In the genomic region with DNA sequence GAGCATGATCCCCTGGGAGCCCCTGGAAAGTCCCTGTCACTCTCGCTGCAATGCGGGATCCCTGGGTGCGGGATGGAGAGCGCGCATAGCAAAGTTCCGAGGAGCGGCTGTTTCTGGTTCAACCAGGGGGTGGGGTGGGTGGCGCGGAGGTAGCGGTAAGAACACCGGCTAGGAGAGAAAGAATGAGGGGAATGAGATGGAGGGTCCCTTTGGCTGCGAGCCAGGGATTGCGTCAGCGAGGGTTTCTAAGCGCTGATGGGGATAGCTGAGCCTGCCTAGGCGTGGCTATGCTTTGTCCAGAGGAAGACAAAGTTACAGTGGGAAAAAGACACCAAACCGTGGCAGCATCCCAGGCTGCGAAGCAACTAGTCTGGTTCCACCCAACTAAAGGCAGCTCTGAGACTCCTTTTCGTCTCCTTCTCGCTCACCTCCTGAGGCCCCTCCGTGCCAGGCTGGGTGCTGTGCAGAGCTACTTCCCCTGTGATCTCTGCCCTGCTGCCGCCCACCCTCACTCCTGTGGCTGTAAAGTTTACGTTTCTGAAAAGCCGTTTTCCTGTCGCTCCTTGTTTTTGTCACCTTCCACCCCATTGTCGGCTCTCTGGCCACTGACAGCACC, we compare ENCODE assay signal across 9 mouse cellular contexts. TPM values are rescaled to one million over a fixed set of nuclear protein-coding genes. Genes with fewer than 3 reads are reported as not detected.
DNase-seq lines count a peak whose midpoint lies in the region; ATAC-seq and TF ChIP-seq lines count a peak whose summit lies in the region.
"Had no signal": no experiment of that assay in that cellular context is flagged by ENCODE, and none has a peak within 500 bp of the region (broad histone marks: within the 10 kb centered on the region; RNA-seq: fewer than 3 reads in every experiment).

No protein-coding gene starts in this region.

- H3K9ac ChIP-seq in embryonic facial prominence, embryonic 15.5 days: peak overlapping the region; percentile 44
- peak overlapping the region; percentile 50 for H3K9ac ChIP-seq in limb, embryonic 15.5 days

- H3K79me2 ChIP-seq in myocyte (ENCODE audit: control insufficient read depth, insufficient read depth): peaks cover 49% of the 10 kb centered on the region

- H3K27me3 ChIP-seq in E14TG2a.4 (ENCODE audit: insufficient read depth, low read length) (peaks cover 17% of the 10 kb centered on the region), myocyte (ENCODE audit: control insufficient read depth, insufficient read depth, insufficient read length) (no peaks in the 10 kb centered on the region)
- no peaks in the 10 kb centered on the region for H3K27me3 ChIP-seq in embryonic facial prominence, embryonic 15.5 days
- H3K27me3 ChIP-seq in limb, embryonic 15.5 days: no peaks in the 10 kb centered on the region

- peak overlapping the region; percentile 94 for H3K4me3 ChIP-seq in E14TG2a.4 (replicated peaks; ENCODE audit: low read length)
- peak overlapping the region; percentile 73 for H3K4me3 ChIP-seq in embryonic facial prominence, embryonic 15.5 days (replicated peaks)
- peak overlapping the region; percentile 62 for H3K4me3 ChIP-seq in limb, embryonic 15.5 days
- peak overlapping the region; percentile 96 for H3K4me3 ChIP-seq in myocyte

- TF ChIP-seq POLR2A in myocyte (IDR thresholded peaks at IDR 0.05; ENCODE audit: insufficient read length, low read depth): no peak

- H3K27ac ChIP-seq in embryonic facial prominence, embryonic 15.5 days (replicated peaks): peak overlapping the region; percentile 87
- H3K27ac ChIP-seq in limb, embryonic 15.5 days: peak overlapping the region; percentile 85

- no peaks in the 10 kb centered on the region for H3K9me3 ChIP-seq in E14TG2a.4 (ENCODE audit: low read length)
- no peaks in the 10 kb centered on the region for H3K9me3 ChIP-seq in embryonic facial prominence, embryonic 15.5 days (replicated peaks)
- no peaks in the 10 kb centered on the region for H3K9me3 ChIP-seq in limb, embryonic 15.5 days

- H3K4me1 ChIP-seq in E14TG2a.4 (replicated peaks; ENCODE audit: low read depth, low read length): peaks cover 53% of the 10 kb centered on the region
- H3K4me1 ChIP-seq in embryonic facial prominence, embryonic 15.5 days: peaks cover 13% of the 10 kb centered on the region
- H3K4me1 ChIP-seq in limb, embryonic 15.5 days: peaks cover 31% of the 10 kb centered on the region

- peak overlapping the region; percentile 30 for H3ac ChIP-seq in myocyte (ENCODE audit: control insufficient read depth, insufficient read length)

- under 1% methylated on average over 26 of the region's 26 CpGs for WGBS in embryonic facial prominence, embryonic 15.5 days
- under 1% methylated on average over 26 of the region's 26 CpGs for WGBS in limb, embryonic 15.5 days

- ATAC-seq in embryonic facial prominence, embryonic 15.5 days (ENCODE audit: insufficient number of reproducible peaks, low FRiP score, low TSS enrichment, low read depth): peak; percentile 78
- peak; percentile 42 for ATAC-seq in limb, embryonic 15.5 days (ENCODE audit: insufficient number of reproducible peaks, low FRiP score, low TSS enrichment, low read depth)

- DNase-seq in adrenal gland, postnatal 14 days: peak; percentile 53
- no peak for DNase-seq in adrenal gland, postnatal 4 days (ENCODE audit: low spot score in 2 of 2)
- DNase-seq in heart, postnatal 14 days: peak; percentile 67 to 68
- DNase-seq in thymus, postnatal 14 days: peak; percentile 67

- peak overlapping the region; percentile 93 for H3K4me2 ChIP-seq in embryonic facial prominence, embryonic 15.5 days (replicated peaks)
- peak overlapping the region; percentile 93 for H3K4me2 ChIP-seq in limb, embryonic 15.5 days
- H3K4me2 ChIP-seq in myocyte (ENCODE audit: low read depth): peak overlapping the region; percentile 78

- intact Hi-C loops in heart, postnatal 14 days (cut with DNase I): loop anchor here (2.0 kb wide), 1 partner anchor 51 kb away; no protein-coding TSS in a partner anchor

- H3K36me3 ChIP-seq in E14TG2a.4 (ENCODE audit: insufficient read depth, low read length): no peaks in the 10 kb centered on the region; the same call in 1 of the 2 replicates
- no peaks in the 10 kb centered on the region for H3K36me3 ChIP-seq in embryonic facial prominence, embryonic 15.5 days
- no peaks in the 10 kb centered on the region for H3K36me3 ChIP-seq in limb, embryonic 15.5 days
- H3K36me3 ChIP-seq in myocyte (ENCODE audit: control insufficient read depth, insufficient read depth): no peaks in the 10 kb centered on the region

- no peak for TF ChIP-seq CTCF in E14TG2a.4 (conservative IDR thresholded peaks at IDR 0.05; ENCODE audit: low read length)

TF ChIP-seq in myocyte, 11 proteins besides CTCF, POLR2A, EP300 and RAD21:
- TF ChIP-seq TCF12 (IDR thresholded peaks at IDR 0.05; ENCODE audit: insufficient read depth, poor library complexity, severe bottlenecking) (no peak), POLR2AphosphoS2 (IDR thresholded peaks at IDR 0.05; ENCODE audit: insufficient read length, low read depth) (no peak), USF1 (IDR thresholded peaks at IDR 0.05; ENCODE audit: low read depth) (no peak), E2F4 (IDR thresholded peaks at IDR 0.05; ENCODE audit: insufficient read depth) (no peak), CEBPB (IDR thresholded peaks at IDR 0.05; ENCODE audit: insufficient read depth, poor library complexity, severe bottlenecking) (peak; percentile 77), REST (IDR thresholded peaks at IDR 0.05; ENCODE audit: insufficient read depth, insufficient read length) (no peak)

RNA-seq across cellular contexts. Expression of a gene that starts 0.8 kb away (rescaled TPM):
- total RNA-seq in adrenal gland, postnatal 14 days (2021): 7.4 and 9.1 TPM in 2 replicates
- total RNA-seq in adrenal gland, postnatal 4 days (2021): 10 to 100 TPM; 14.6 to 18.0 TPM
- 84.4 and 102 TPM in 2 replicates for polyA plus RNA-seq in embryonic facial prominence, embryonic 15.5 days (2015; fragmentation: Nextera tagmentation; extraction: Ambion mirVana)
- 1 to 10 TPM; 5.5 to 8.9 TPM for total RNA-seq in heart, postnatal 14 days (2021)
- 85.6 and 108 TPM in 2 replicates for polyA plus RNA-seq in limb, embryonic 15.5 days (2015; fragmentation: Nextera tagmentation; extraction: Ambion mirVana)
- polyA plus RNA-seq in myocyte (2012; fragmentation: generic; extraction: Trizol): 113 TPM

RNA-seq across cellular contexts. Expression of a gene that starts 25.3 kb away (rescaled TPM):
- total RNA-seq in adrenal gland, postnatal 14 days (2021): not detected in 2 replicates
- under 1 TPM in 1 of 2 experiments, not detected in 1; 0.20 TPM for total RNA-seq in adrenal gland, postnatal 4 days (2021)
- not detected in 2 replicates for polyA plus RNA-seq in embryonic facial prominence, embryonic 15.5 days (2015; fragmentation: Nextera tagmentation; extraction: Ambion mirVana)
- not detected for total RNA-seq in heart, postnatal 14 days (2021)
- not detected in 2 replicates for polyA plus RNA-seq in limb, embryonic 15.5 days (2015; fragmentation: Nextera tagmentation; extraction: Ambion mirVana)
- polyA plus RNA-seq in myocyte (2012; fragmentation: generic; extraction: Trizol): 0.22 TPM
- total RNA-seq: left cerebral cortex, postnatal 10 days had no signal

RNA-seq across cellular contexts. Expression of a gene that starts 46.3 kb away (rescaled TPM):
- total RNA-seq in adrenal gland, postnatal 14 days (2021): 166 and 172 TPM in 2 replicates
- total RNA-seq in adrenal gland, postnatal 4 days (2021): 100 to 1,000 TPM; 202 to 211 TPM
- polyA plus RNA-seq in embryonic facial prominence, embryonic 15.5 days (2015; fragmentation: Nextera tagmentation; extraction: Ambion mirVana): 247 and 259 TPM in 2 replicates
- total RNA-seq in heart, postnatal 14 days (2021): 10 to 100 TPM; 83.0 to 91.0 TPM
- 236 and 246 TPM in 2 replicates for polyA plus RNA-seq in limb, embryonic 15.5 days (2015; fragmentation: Nextera tagmentation; extraction: Ambion mirVana)
- 273 TPM for polyA plus RNA-seq in myocyte (2012; fragmentation: generic; extraction: Trizol)

Comparison
In these comparisons a context has a peak if more than half of its experiments do, and no peak if none do; other contexts are left out.
1. DNase-seq: peak in adrenal gland, postnatal 14 days (single experiment), heart, postnatal 14 days (2 of 2) and thymus, postnatal 14 days (single experiment); none in adrenal gland, postnatal 4 days (0 of 2).
2. Peak in every context shown above with its lines, with median percentiles within 50 percentile points of each other: H3K4me3 ChIP-seq and H3K4me2 ChIP-seq.